Comparison of ENCODE assay signal across 15 mouse cellular contexts in the genomic region with DNA sequence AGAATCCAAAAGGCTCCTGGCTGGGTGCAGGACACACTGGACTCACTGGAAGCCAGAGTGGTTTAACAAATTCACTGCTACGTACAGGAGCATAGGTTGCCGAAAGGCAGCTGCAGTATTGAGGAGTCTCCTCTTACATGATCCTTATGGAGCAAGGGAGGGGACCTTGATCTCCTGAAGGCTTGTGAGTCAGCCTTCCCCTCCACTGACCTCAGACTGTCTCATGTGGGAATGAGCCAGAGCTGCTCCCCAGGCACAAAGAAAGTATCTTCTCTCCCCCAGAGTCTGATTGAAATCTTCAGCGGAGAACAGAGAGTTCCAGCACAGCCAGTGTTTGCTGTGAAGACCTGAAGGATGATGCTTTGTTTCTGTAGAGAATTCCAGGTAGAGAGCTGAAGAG.
"Had no signal": no experiment of that assay in that cellular context is flagged by ENCODE, and none has a peak within 500 bp of the region (broad histone marks: within the 10 kb centered on the region; RNA-seq: fewer than 3 reads in every experiment).

No protein-coding gene starts in this region.

- H3K4me1 ChIP-seq: stomach, embryonic 15.5 days had no signal

- DNase-seq: kidney, adult 18-20 months; kidney, adult 9 months; kidney, postnatal 14 days; layer of hippocampus, adult 9-11 months; liver, embryonic 13.5 days; lung, adult 2 months; lung, postnatal 14 days; lung, postnatal 4 days; midbrain, embryonic 14.5 days; right cerebral cortex, adult 18-20 months; right cerebral cortex, postnatal 14 days; spleen, adult 18-20 months; thymus, postnatal 36 days had no signal

- H3K27ac ChIP-seq: layer of hippocampus, adult 2 months; liver, embryonic 13.5 days; stomach, embryonic 15.5 days had no signal

- H3K4me3 ChIP-seq: layer of hippocampus, adult 2 months; liver, embryonic 13.5 days; stomach, embryonic 15.5 days had no signal

- H3K27me3 ChIP-seq: liver, embryonic 13.5 days; stomach, embryonic 15.5 days had no signal
